Mouse (Mus musculus): ENCODE results near the gene BC016579.

- TF ChIP-seq GATA1 (IDR thresholded peaks at IDR 0.05; ENCODE audit: low read length) (no peak), TAL1 (IDR thresholded peaks at IDR 0.05; ENCODE audit: low read length) (no peak)
These were observed 18.0 kb downstream of the BC016579 start for GRCm38 (mm10) chr16:45635826-45636225.

Data from erythroblast, embryonic 14.5 days (primary cell).